Mouse (Mus musculus): ENCODE data around the gene 4930407I10Rik. TPM values are rescaled to one million over a fixed set of nuclear protein-coding genes. Genes with fewer than 3 reads are reported as not detected.

The 4930407I10Rik gene
- polyA plus RNA-seq, 1 experiment from 2014 or later = not detected

DNA sequence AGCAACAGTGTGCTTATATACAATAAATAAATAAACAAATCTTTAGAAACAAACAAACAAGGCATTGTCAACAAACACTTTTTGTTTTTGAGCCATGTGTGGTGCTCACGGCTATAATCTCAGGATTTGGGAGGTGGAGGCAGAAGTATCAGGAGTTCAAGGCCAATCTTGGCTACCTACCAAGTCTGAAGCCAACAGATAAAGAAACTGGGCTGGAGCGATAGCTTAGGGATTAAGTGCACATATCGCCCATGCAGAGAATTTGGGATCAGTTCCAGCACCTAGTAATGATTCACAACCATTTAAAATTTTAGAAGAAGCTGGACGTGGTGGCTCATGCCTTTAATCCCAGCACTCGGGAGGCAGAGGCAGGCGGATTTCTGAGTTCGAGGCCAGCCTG is 14.5 kb downstream of the 4930407I10Rik start:
- no peak overlapping the region for H3K4me2 ChIP-seq (ENCODE audit: low read length)
- no peak overlapping the region for H3K9ac ChIP-seq (ENCODE audit: low read length)
- H3K27me3 ChIP-seq (replicated peaks; ENCODE audit: control insufficient read depth, insufficient read depth, low read length) = peaks cover 9% of the 10 kb centered on the region
- H3K4me3 ChIP-seq (ENCODE audit: low read depth, low read length) = no peak overlapping the region
- WGBS = 88% methylated on average over 7 of the region's 7 CpGs
- H3K27ac ChIP-seq (ENCODE audit: low read depth, low read length) = no peak overlapping the region
- DNase-seq (ENCODE audit: low spot score) = no peak
- no peak for ATAC-seq
- H3K9me3 ChIP-seq (replicated peaks; ENCODE audit: control insufficient read depth, low read length) = no peaks in the 10 kb centered on the region
- no peaks in the 10 kb centered on the region for H3K36me3 ChIP-seq (ENCODE audit: control insufficient read depth, insufficient read depth, low read length)
- H3K4me1 ChIP-seq (ENCODE audit: control insufficient read depth, insufficient read depth, low read length) = no peaks in the 10 kb centered on the region

DNA sequence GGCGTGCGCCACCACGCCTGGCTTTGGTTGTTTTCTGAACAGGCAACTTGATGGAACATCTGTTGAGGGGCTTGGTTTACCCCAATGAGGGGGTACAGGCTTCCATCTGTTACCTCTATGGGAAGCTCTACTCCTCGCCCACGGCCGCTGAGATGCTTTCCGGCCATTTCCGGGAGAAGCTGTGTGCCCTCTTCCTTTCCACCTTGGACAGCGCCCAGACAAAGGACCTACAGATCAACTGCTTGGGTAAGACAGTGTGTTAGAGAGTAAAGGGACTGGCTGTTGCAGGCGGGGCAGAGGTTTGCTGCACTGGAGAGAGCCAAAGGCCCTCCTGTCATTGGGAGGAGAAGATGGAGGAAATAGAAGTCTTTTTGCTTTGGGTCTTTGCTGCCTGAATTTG is 20.9 kb downstream of the 4930407I10Rik start:
- Histone ChIP-seq H3K27me3 (replicated peaks; ENCODE audit: control insufficient read depth, insufficient read depth, low read length) (no peaks in the 10 kb centered on the region), H3K36me3 (ENCODE audit: control insufficient read depth, insufficient read depth, low read length) (no peaks in the 10 kb centered on the region), H3K4me2 (ENCODE audit: low read length) (no peak overlapping the region), H3K9me3 (replicated peaks; ENCODE audit: control insufficient read depth, low read length) (no peaks in the 10 kb centered on the region), H3K4me1 (ENCODE audit: control insufficient read depth, insufficient read depth, low read length) (no peaks in the 10 kb centered on the region), H3K9ac (ENCODE audit: low read length) (no peak overlapping the region), H3K4me3 (ENCODE audit: low read depth, low read length) (no peak overlapping the region), H3K27ac (ENCODE audit: low read depth, low read length) (no peak overlapping the region)
- no peak for DNase-seq (ENCODE audit: low spot score)
- ATAC-seq = no peak
- 65% methylated on average over 10 of the region's 10 CpGs for WGBS

DNA sequence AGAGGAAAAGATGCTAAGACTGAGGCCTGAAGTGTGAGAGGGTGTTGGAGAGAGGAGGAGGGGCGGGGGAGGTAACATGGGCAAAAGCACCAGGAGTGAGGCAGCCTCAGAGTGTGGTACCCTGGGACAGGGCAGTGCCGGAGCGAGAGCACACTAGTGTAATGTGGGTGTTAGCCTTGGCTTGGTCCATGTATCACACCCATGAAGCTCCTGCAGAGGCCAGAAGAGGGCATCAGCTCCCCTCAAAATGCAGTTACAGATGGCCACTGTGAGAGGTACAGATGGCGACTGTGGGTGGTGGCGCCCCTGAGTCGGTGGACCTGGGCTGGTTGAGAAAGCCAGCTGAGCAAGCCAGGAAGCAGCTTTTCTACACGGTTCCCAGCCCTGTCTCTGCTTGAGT is 22.2 kb downstream of the 4930407I10Rik start:
- no peaks in the 10 kb centered on the region for H3K27me3 ChIP-seq (replicated peaks; ENCODE audit: control insufficient read depth, insufficient read depth, low read length)
- no peaks in the 10 kb centered on the region for H3K9me3 ChIP-seq (replicated peaks; ENCODE audit: control insufficient read depth, low read length)
- DNase-seq (ENCODE audit: low spot score) = peak; percentile 68
- H3K4me3 ChIP-seq (ENCODE audit: low read depth, low read length) = no peak overlapping the region
- no peak overlapping the region for H3K27ac ChIP-seq (ENCODE audit: low read depth, low read length)
- no peaks in the 10 kb centered on the region for H3K4me1 ChIP-seq (ENCODE audit: control insufficient read depth, insufficient read depth, low read length)
- H3K36me3 ChIP-seq (ENCODE audit: control insufficient read depth, insufficient read depth, low read length) = no peaks in the 10 kb centered on the region
- no peak overlapping the region for H3K9ac ChIP-seq (ENCODE audit: low read length)
- ATAC-seq = peak; percentile 48; the same call in 1 of the 2 replicates
- no peak overlapping the region for H3K4me2 ChIP-seq (ENCODE audit: low read length)
- 30% methylated on average over 7 of the region's 7 CpGs for WGBS

DNA sequence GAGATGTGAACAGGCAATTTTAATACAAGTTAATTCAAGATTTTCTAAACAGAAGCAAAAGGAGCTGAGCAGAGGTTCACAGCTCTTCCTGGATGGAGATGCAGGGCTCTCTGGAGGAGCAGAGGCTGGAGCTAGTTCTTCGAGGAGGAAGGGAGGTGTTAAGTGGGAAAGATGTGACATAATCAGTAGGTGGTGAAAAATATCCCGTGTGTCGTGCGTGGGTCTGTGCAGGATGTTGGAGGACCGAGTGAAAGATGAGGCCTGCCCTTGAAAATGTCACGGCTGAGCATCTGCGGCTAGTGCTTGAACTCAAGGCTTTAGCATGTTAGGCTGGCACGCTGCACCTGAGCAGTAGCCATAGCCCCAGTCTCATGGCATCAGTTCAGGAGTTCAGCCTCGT is 26.7 kb downstream of the 4930407I10Rik start:
- Histone ChIP-seq H3K4me1 (ENCODE audit: control insufficient read depth, insufficient read depth, low read length) (no peaks in the 10 kb centered on the region), H3K27ac (ENCODE audit: low read depth, low read length) (no peak overlapping the region), H3K4me3 (ENCODE audit: low read depth, low read length) (no peak overlapping the region), H3K27me3 (replicated peaks; ENCODE audit: control insufficient read depth, insufficient read depth, low read length) (no peaks in the 10 kb centered on the region), H3K9me3 (replicated peaks; ENCODE audit: control insufficient read depth, low read length) (no peaks in the 10 kb centered on the region), H3K36me3 (ENCODE audit: control insufficient read depth, insufficient read depth, low read length) (no peaks in the 10 kb centered on the region), H3K9ac (ENCODE audit: low read length) (no peak overlapping the region), H3K4me2 (ENCODE audit: low read length) (no peak overlapping the region)
- 90% methylated on average over 9 of the region's 9 CpGs for WGBS
- DNase-seq (ENCODE audit: low spot score) (no peak), ATAC-seq (no peak)

DNA sequence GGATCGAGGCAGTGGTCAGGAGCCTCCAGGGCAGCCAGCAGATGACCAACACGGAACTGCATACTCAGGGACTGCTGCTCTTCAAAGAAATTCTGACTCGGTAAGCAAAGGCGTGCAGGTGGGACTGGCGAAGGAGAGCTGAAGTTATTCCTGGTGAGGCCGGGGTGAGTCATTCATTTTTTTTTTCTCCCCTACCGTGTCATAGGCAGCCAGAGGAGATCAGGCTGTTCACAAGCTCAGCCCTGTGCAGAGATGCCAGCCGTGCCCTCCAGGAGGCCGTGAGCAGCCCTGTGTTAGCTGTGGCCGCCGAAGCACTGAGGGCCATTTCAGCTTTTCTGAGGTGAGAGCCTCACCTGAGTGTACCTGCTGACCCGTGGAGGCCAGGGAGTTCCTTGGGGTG is 27.2 kb downstream of the 4930407I10Rik start:
- Histone ChIP-seq H3K4me1 (ENCODE audit: control insufficient read depth, insufficient read depth, low read length) (no peaks in the 10 kb centered on the region), H3K4me2 (ENCODE audit: low read length) (no peak overlapping the region), H3K27ac (ENCODE audit: low read depth, low read length) (no peak overlapping the region), H3K9me3 (replicated peaks; ENCODE audit: control insufficient read depth, low read length) (no peaks in the 10 kb centered on the region), H3K27me3 (replicated peaks; ENCODE audit: control insufficient read depth, insufficient read depth, low read length) (no peaks in the 10 kb centered on the region), H3K36me3 (ENCODE audit: control insufficient read depth, insufficient read depth, low read length) (no peaks in the 10 kb centered on the region), H3K9ac (ENCODE audit: low read length) (no peak overlapping the region), H3K4me3 (ENCODE audit: low read depth, low read length) (no peak overlapping the region)
- no peak for ATAC-seq
- DNase-seq (ENCODE audit: low spot score) = no peak
- 81% methylated on average over 12 of the region's 12 CpGs for WGBS

DNA sequence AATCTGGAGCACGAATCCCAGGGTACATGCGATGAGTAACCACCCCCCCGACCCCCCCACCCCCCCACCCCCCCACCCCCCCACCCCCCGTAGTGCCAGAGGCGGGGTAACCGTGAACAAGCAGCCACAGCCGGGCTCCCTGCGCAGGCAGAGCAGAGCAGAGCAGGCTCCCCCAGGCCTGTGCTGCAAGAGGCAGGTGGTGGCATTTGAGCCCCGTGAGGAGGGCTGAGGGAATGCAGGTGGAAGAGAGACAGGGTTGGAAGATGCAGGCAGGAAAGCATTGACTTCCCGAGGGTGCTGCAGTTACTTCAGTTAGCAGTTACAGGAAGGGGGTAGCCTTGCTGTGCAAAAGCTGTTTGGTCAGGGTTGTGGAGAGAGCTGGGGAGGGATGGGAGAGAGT is 28.3 kb downstream of the 4930407I10Rik start:
- Histone ChIP-seq H3K4me3 (ENCODE audit: low read depth, low read length) (no peak overlapping the region), H3K27ac (ENCODE audit: low read depth, low read length) (no peak overlapping the region), H3K4me2 (ENCODE audit: low read length) (no peak overlapping the region), H3K9ac (ENCODE audit: low read length) (no peak overlapping the region), H3K9me3 (replicated peaks; ENCODE audit: control insufficient read depth, low read length) (no peaks in the 10 kb centered on the region), H3K4me1 (ENCODE audit: control insufficient read depth, insufficient read depth, low read length) (no peaks in the 10 kb centered on the region), H3K27me3 (replicated peaks; ENCODE audit: control insufficient read depth, insufficient read depth, low read length) (no peaks in the 10 kb centered on the region), H3K36me3 (ENCODE audit: control insufficient read depth, insufficient read depth, low read length) (no peaks in the 10 kb centered on the region)
- ATAC-seq (no peak), DNase-seq (ENCODE audit: low spot score) (peak; percentile 19)
- WGBS = 13% methylated on average over 10 of the region's 10 CpGs

DNA sequence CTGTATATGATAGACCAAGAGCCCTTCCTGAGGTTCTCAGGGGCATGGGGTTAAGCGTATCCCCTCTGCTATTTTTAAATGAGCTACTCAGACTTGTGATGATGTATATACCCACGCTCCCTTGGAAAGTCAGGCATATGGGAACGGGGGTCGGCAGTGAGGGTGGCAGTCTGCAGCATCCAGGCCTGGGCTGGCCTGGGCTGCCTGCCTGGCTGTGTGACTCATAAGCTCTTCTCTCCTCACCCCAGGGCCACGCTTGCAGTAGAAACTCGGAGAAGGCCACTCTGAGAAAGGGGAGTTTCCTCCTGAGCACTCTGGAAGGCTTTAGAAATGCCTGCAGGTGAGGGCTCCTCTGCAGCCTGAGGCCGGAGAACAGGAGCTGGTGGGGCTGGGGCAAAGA is 32.1 kb downstream of the 4930407I10Rik start:
- H3K4me2 ChIP-seq (ENCODE audit: low read length) = no peak overlapping the region
- H3K4me1 ChIP-seq (ENCODE audit: control insufficient read depth, insufficient read depth, low read length) = no peaks in the 10 kb centered on the region
- no peak overlapping the region for H3K27ac ChIP-seq (ENCODE audit: low read depth, low read length)
- 79% methylated on average over 7 of the region's 7 CpGs for WGBS
- DNase-seq (ENCODE audit: low spot score) = no peak
- no peaks in the 10 kb centered on the region for H3K9me3 ChIP-seq (replicated peaks; ENCODE audit: control insufficient read depth, low read length)
- ATAC-seq = no peak
- H3K4me3 ChIP-seq (ENCODE audit: low read depth, low read length) = no peak overlapping the region
- H3K36me3 ChIP-seq (ENCODE audit: control insufficient read depth, insufficient read depth, low read length) = no peaks in the 10 kb centered on the region
- H3K27me3 ChIP-seq (replicated peaks; ENCODE audit: control insufficient read depth, insufficient read depth, low read length) = no peaks in the 10 kb centered on the region
- H3K9ac ChIP-seq (ENCODE audit: low read length) = no peak overlapping the region

DNA sequence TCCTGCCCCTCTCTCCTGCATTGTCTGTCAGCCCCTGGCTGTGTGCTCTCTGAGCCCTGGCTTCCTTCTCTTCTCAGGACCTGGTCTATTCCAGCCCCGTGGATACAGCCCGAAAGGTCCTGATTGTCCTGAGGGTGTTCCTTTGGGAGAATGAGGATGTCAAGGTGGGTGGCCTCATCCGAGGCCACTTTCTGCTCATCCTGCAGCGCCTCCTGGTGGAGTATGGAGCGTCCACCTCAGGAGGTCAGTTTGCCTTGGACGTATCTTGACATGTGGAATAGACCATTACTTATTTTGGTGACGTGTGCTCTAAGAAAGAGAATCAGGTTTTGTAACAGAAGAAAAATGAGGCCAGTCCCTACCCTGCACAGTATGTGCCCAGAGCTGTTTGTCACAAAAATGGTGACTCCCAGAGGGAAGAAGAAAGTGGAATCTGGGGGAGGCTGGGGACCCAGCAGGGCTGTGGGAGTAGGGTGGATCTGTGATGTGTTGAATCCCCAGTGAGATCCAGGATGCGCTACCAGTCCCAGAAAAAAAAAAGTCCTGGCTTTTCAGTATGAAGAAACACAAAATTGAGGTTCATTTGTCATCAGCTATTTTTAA is 48.1 kb downstream of the 4930407I10Rik start:
- H3K9ac ChIP-seq (ENCODE audit: low read length) = no peak overlapping the region
- no peaks in the 10 kb centered on the region for H3K4me1 ChIP-seq (ENCODE audit: control insufficient read depth, insufficient read depth, low read length)
- H3K9me3 ChIP-seq (replicated peaks; ENCODE audit: control insufficient read depth, low read length) = no peaks in the 10 kb centered on the region
- H3K36me3 ChIP-seq (ENCODE audit: control insufficient read depth, insufficient read depth, low read length) = no peaks in the 10 kb centered on the region
- H3K27me3 ChIP-seq (replicated peaks; ENCODE audit: control insufficient read depth, insufficient read depth, low read length) = no peaks in the 10 kb centered on the region
- no peak for ATAC-seq
- no peak overlapping the region for H3K4me2 ChIP-seq (ENCODE audit: low read length)
- peak; percentile 32 for DNase-seq (ENCODE audit: low spot score)
- no peak overlapping the region for H3K4me3 ChIP-seq (ENCODE audit: low read depth, low read length)
- 21% methylated on average over 8 of the region's 8 CpGs for WGBS
- H3K27ac ChIP-seq (ENCODE audit: low read depth, low read length) = no peak overlapping the region
